Mouse (Mus musculus) intestine, embryonic 14.5 days (tissue): ENCODE results near the gene Abr. TPM values are rescaled to one million over a fixed set of nuclear protein-coding genes. Genes with fewer than 3 reads are reported as not detected.

ENCODE experiments used
- ATAC-seq: fragments of 200-750 bp; cut with Nextera tagmentation; replicated peaks from 2 replicates; pipeline ENCODE4 v1.8.0; 2017; ENCODE audit warnings: low read depth, moderate number of reproducible peaks, moderate TSS enrichment, moderate library complexity; ENCODE audit not compliant: low FRiP score, low TSS enrichment
- DNase-seq: peaks from one replicate; pipeline ENCODE4 v3.0.0-alpha.2; 2018; ENCODE audit warnings: low spot score
- H3K27ac ChIP-seq: fragments of 300-500 bp; sonication (generic); 2 replicates; pipeline ENCODE4 v1.5.1; 2014; ENCODE audit warnings: low read depth, mild to moderate bottlenecking, control low read depth
- H3K27me3 ChIP-seq: fragments of 300-500 bp; sonication (generic); replicated peaks from 2 replicates; pipeline ENCODE4 v1.6.1; 2014; ENCODE audit warnings: low read length, control low read depth; ENCODE audit not compliant: control insufficient read depth, insufficient read depth
- H3K36me3 ChIP-seq: fragments of 300-500 bp; sonication (generic); 2 replicates; pipeline ENCODE4 v1.6.1; 2014; ENCODE audit warnings: low read length, control low read depth; ENCODE audit not compliant: control insufficient read depth, insufficient read depth
- H3K4me1 ChIP-seq: fragments of 300-500 bp; sonication (generic); replicated peaks from 2 replicates; pipeline ENCODE4 v1.6.1; 2014; ENCODE audit warnings: low read length, control low read depth, mixed read lengths; ENCODE audit not compliant: control insufficient read depth, insufficient read depth
- H3K4me2 ChIP-seq: fragments of 300-500 bp; sonication (generic); 2 replicates; pipeline ENCODE4 v1.6.1; 2014; ENCODE audit warnings: low read length
- H3K4me3 ChIP-seq: fragments of 300-500 bp; sonication (generic); 2 replicates; pipeline ENCODE4 v1.5.1; 2014; ENCODE audit warnings: low read depth, low read length, control low read depth, mixed read lengths
- H3K9ac ChIP-seq: fragments of 300-500 bp; sonication (generic); 2 replicates; pipeline ENCODE4 v1.6.1; 2014; ENCODE audit warnings: mild to moderate bottlenecking, low read length
- H3K9me3 ChIP-seq: fragments of 300-500 bp; sonication (generic); 2 replicates; pipeline ENCODE4 v1.6.1; 2016; ENCODE audit warnings: low read length, control low read depth; ENCODE audit not compliant: control insufficient read depth
- WGBS: fragments of 180-500 bp; shearing (Covaris S2); extraction: QIAGEN DNeasy Blood & Tissue Kit; methylation state at CpG from one replicate; pipeline ENCODE4 v1.1.7; 2014; 5-methylcytosine and 5-hydroxymethylcytosine counted together
- polyA plus RNA-seq: library from polyadenylated mRNA; unstranded; fragments of >200 nt; fragmentation: Nextera tagmentation; extraction: Ambion mirVana; gene quantifications from 2 replicates; pipeline ENCODE4 v1.2.1, GENCODE M21; 2014

Gene Abr
- polyA plus RNA-seq, 1 experiment from 2014 or later: 44.3 TPM

GRCm38 (mm10) chr11:76410826-76411225 is 211.3 kb downstream of the Abr start:
- DNase-seq (peak; percentile 80), ATAC-seq (no peak)
- Histone ChIP-seq H3K9me3 (no peaks in the 10 kb centered on the region), H3K4me2 (no peak overlapping the region), H3K27me3 (no peaks in the 10 kb centered on the region), H3K27ac (no peak overlapping the region), H3K36me3 (peaks cover 58% of the 10 kb centered on the region), H3K9ac (no peak overlapping the region), H3K4me3 (no peak overlapping the region), H3K4me1 (peaks cover 8% of the 10 kb centered on the region; the same call in 1 of the 2 replicates)
- WGBS: 76% methylated on average over 12 of the region's 12 CpGs

- peak within 1 kb of the TSS; percentile 84 for H3K27ac ChIP-seq
- under 1% methylated on average over 46 of the region's 46 CpGs for WGBS
- peaks cover 23% of the 10 kb centered on the region for H3K36me3 ChIP-seq
- H3K9me3 ChIP-seq: no peaks in the 10 kb centered on the region
- H3K4me2 ChIP-seq: peak within 1 kb of the TSS; percentile 90
- no peaks in the 10 kb centered on the region for H3K27me3 ChIP-seq
- ATAC-seq: peak; percentile 94
- peak within 1 kb of the TSS; percentile 83 for H3K9ac ChIP-seq
- H3K4me1 ChIP-seq: 0 out of 2 replicates have a peak, but pooled peaks cover 5% of the 10 kb centered on the region
- H3K4me3 ChIP-seq: peak within 1 kb of the TSS; percentile 83
- peak; percentile 99 for DNase-seq
Measured at GRCm38 (mm10) chr11:76406702-76407583, 215.2 kb downstream of the Abr start, which contains the start of gene Timm22. Timm22 (plus strand) TSS chr11:76406952.

GRCm38 (mm10) chr11:76405626-76406264 is 216.4 kb downstream of the Abr start:
- no peak for ATAC-seq
- WGBS: 79% methylated on average over 5 of the region's 5 CpGs
- 0 out of 2 replicates have a peak, but pooled peaks cover 5% of the 10 kb centered on the region for H3K4me1 ChIP-seq
- no peak overlapping the region for H3K27ac ChIP-seq
- no peaks in the 10 kb centered on the region for H3K9me3 ChIP-seq
- H3K4me2 ChIP-seq: no peak overlapping the region
- no peak for DNase-seq
- H3K36me3 ChIP-seq: 0 out of 2 replicates have a peak, but pooled peaks cover 16% of the 10 kb centered on the region
- no peak overlapping the region for H3K4me3 ChIP-seq
- H3K9ac ChIP-seq: no peak overlapping the region
- no peaks in the 10 kb centered on the region for H3K27me3 ChIP-seq

- 78% methylated on average over 4 of the region's 4 CpGs for WGBS
- Histone ChIP-seq H3K9ac (no peak overlapping the region), H3K4me1 (0 out of 2 replicates have a peak, but pooled peaks cover 5% of the 10 kb centered on the region), H3K4me2 (no peak overlapping the region), H3K27me3 (no peaks in the 10 kb centered on the region), H3K4me3 (no peak overlapping the region), H3K36me3 (0 out of 2 replicates have a peak, but pooled peaks cover 14% of the 10 kb centered on the region), H3K27ac (no peak overlapping the region), H3K9me3 (no peaks in the 10 kb centered on the region)
- DNase-seq (no peak), ATAC-seq (no peak)
Measured at GRCm38 (mm10) chr11:76405113-76405512, 217.0 kb downstream of the Abr start.

GRCm38 (mm10) chr11:76401398-76401797 is 220.7 kb downstream of the Abr start:
- no peak overlapping the region for H3K27ac ChIP-seq

GRCm38 (mm10) chr11:76399587-76400330 is 222.4 kb downstream of the Abr start:
- Histone ChIP-seq H3K9me3 (no peaks in the 10 kb centered on the region), H3K27ac (peak overlapping the region; percentile 91; the same call in 1 of the 2 replicates), H3K9ac (peak overlapping the region; percentile 86; the same call in 1 of the 2 replicates), H3K4me2 (peak overlapping the region; percentile 82), H3K27me3 (no peaks in the 10 kb centered on the region), H3K4me1 (peaks cover 13% of the 10 kb centered on the region), H3K36me3 (no peaks in the 10 kb centered on the region), H3K4me3 (peak overlapping the region; percentile 53)
- WGBS: 8% methylated on average over 11 of the region's 11 CpGs
- ATAC-seq: 0 out of 2 replicates have a peak, but pooled peaks have one; percentile 6
- peak; percentile 57 for DNase-seq

More at GRCm38 (mm10) chr11:76401398-76401797, 220.7 kb downstream of the Abr start:
- 71% methylated on average over 10 of the region's 10 CpGs for WGBS
- Histone ChIP-seq H3K4me2 (no peak overlapping the region), H3K36me3 (no peaks in the 10 kb centered on the region), H3K9ac (no peak overlapping the region), H3K4me3 (no peak overlapping the region), H3K4me1 (peaks cover 13% of the 10 kb centered on the region), H3K9me3 (no peaks in the 10 kb centered on the region), H3K27me3 (no peaks in the 10 kb centered on the region)
- ATAC-seq: no peak
- no peak for DNase-seq

GRCm38 (mm10) chr11:76398798-76399586 is 223.1 kb downstream of the Abr start, which contains the start of gene Nxn:
Nxn (minus strand) TSS chr11:76399140.
- 2% methylated on average over 65 of the region's 70 CpGs for WGBS
- H3K27ac ChIP-seq: peak within 1 kb of the TSS; percentile 91
- H3K4me3 ChIP-seq: peak within 1 kb of the TSS; percentile 53
- peak; percentile 94 for DNase-seq
- peak; percentile 91 for ATAC-seq
- no peaks in the 10 kb centered on the region for H3K27me3 ChIP-seq
- H3K4me2 ChIP-seq: peak within 1 kb of the TSS; percentile 82
- H3K9ac ChIP-seq: peak within 1 kb of the TSS; percentile 86
- no peaks in the 10 kb centered on the region for H3K36me3 ChIP-seq
- no peaks in the 10 kb centered on the region for H3K9me3 ChIP-seq
- H3K4me1 ChIP-seq: peaks cover 13% of the 10 kb centered on the region
